Mouse (Mus musculus) megakaryocyte, embryonic 14.5 days (primary cell): ENCODE measurements around the gene Ucn.

ENCODE experiments used
- FLI1 ChIP-seq: IDR thresholded peaks from 2 replicates; pipeline ENCODE4 v1.6.1; 2012; ENCODE audit warnings: low read length, inconsistent platforms, mixed read lengths
- GATA1 ChIP-seq: IDR thresholded peaks from 3 replicates; pipeline ENCODE4 v1.6.1; 2012; ENCODE audit warnings: mixed read lengths, low read length, inconsistent platforms, borderline replicate concordance

DNA sequence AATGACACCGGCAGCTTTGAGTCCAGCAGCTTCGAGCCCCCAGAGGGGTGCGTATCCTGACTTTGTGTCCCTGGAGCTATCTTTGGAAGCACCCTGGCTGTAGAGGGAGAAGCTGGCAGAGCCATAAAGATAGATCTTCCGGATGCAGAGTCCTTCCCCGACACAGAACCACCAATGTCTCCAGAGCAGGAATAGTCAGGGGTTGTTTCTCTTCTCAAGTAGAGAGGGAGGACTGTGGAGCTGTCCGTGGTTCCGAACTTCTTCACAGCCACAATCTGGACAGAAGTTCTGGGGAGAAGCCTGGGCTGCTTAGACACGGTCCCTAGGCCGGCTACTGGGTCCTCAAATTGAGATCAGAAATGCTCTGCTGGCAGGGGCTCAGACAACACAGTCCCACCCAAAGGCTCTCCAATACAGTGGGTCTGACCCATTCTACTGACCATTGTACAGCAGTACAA is 368 bp upstream of the Ucn start:
- TF ChIP-seq GATA1: no peak
- TF ChIP-seq FLI1: no peak
